In the genomic region with DNA sequence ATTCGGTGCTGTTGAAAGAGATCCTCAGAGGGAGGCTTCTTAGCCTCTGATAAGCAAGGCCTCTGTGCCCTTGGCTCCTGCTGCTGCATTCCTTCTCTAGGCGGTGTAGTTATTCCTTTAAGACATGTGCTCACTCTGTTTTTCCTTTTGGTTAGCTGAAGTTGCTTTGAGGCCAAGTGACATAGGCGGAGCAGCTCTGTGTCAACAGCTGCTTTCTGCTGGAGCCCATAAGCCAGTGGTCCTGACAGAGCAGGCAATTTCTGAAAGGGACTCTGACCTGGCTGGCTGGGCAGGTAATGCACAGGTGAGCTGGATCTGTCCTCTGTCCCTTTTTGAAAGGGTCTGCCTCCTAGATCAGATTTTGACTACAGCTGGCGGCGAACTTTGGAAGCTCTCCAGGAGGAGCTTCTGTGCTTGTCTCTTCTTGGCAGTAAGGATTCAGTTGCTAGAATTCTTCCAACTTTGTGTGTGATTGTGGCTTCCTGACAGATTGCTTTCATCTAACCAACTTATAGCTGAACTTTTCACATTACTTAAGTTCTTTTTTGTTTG, we compare ENCODE assay signal across 10 mouse cellular contexts. TPM values are rescaled to one million over a fixed set of nuclear protein-coding genes. Genes with fewer than 3 reads are reported as not detected.
DNase-seq lines count a peak whose midpoint lies in the region; ATAC-seq lines count a peak whose summit lies in the region.
"Had no signal": no experiment of that assay in that cellular context is flagged by ENCODE, and none has a peak within 500 bp of the region (broad histone marks: within the 10 kb centered on the region; RNA-seq: fewer than 3 reads in every experiment).

No protein-coding gene starts in this region.

- DNase-seq in heart, adult 18-20 months: peak; percentile 79 to 82
- no peak for DNase-seq in heart, embryonic 10.5 days (ENCODE audit: low spot score)
- peak; percentile 81 to 83 for DNase-seq in cerebellum, postnatal 10 days
- DNase-seq in kidney, postnatal 36 days: peak; percentile 56 to 69
- DNase-seq in T-cell, adult 2 months (ENCODE audit: low spot score): no peak

- peaks cover 6% of the 10 kb centered on the region; the same call in 1 of the 2 replicates for H3K36me3 ChIP-seq in heart, embryonic 10.5 days
- H3K36me3 ChIP-seq in heart, embryonic 13.5 days: peaks cover 11% of the 10 kb centered on the region
- H3K36me3 ChIP-seq: hindbrain, embryonic 15.5 days had no signal

- H3K27ac ChIP-seq in heart, embryonic 10.5 days: no peak overlapping the region
- H3K27ac ChIP-seq in heart, embryonic 13.5 days (replicated peaks): peak overlapping the region; percentile 68
- H3K27ac ChIP-seq: hindbrain, embryonic 15.5 days; neural tube, embryonic 13.5 days had no signal

- no peaks in the 10 kb centered on the region for H3K27me3 ChIP-seq in heart, embryonic 10.5 days (ENCODE audit: insufficient read depth, poor library complexity, severe bottlenecking)
- H3K27me3 ChIP-seq in heart, embryonic 13.5 days (replicated peaks): no peaks in the 10 kb centered on the region
- H3K27me3 ChIP-seq: hindbrain, embryonic 15.5 days; neural tube, embryonic 13.5 days had no signal

- peaks cover 9% of the 10 kb centered on the region; the same call in 1 of the 2 replicates for H3K4me1 ChIP-seq in heart, embryonic 10.5 days
- peaks cover 67% of the 10 kb centered on the region for H3K4me1 ChIP-seq in heart, embryonic 13.5 days

- H3K9ac ChIP-seq in heart, embryonic 13.5 days: peak overlapping the region; percentile 10; the same call in 1 of the 2 replicates
- H3K9ac ChIP-seq: hindbrain, embryonic 15.5 days; neural tube, embryonic 13.5 days had no signal

- ATAC-seq in heart, embryonic 13.5 days (ENCODE audit: extremely low read depth, insufficient number of reproducible peaks, low FRiP score, low TSS enrichment): no peak
- peak; percentile 36 for ATAC-seq in megakaryocyte-erythroid progenitor cell, adult 5-6 weeks (replicated peaks; ENCODE audit: low FRiP score, low TSS enrichment, poor library complexity, severe bottlenecking)
- ATAC-seq in granulocyte monocyte progenitor cell, adult 5-6 weeks (replicated peaks; ENCODE audit: poor library complexity, severe bottlenecking): no peak

- H3K4me3 ChIP-seq in heart, embryonic 10.5 days: no peak overlapping the region
- no peak overlapping the region for H3K4me3 ChIP-seq in heart, embryonic 13.5 days
- H3K4me3 ChIP-seq: hindbrain, embryonic 15.5 days; neural tube, embryonic 13.5 days had no signal

- WGBS in heart, embryonic 10.5 days: 50% methylated on average over 5 of the region's 5 CpGs
- WGBS in heart, embryonic 13.5 days: 27% methylated on average over 5 of the region's 5 CpGs

- peak overlapping the region; percentile 3; the same call in 1 of the 2 replicates for H3K4me2 ChIP-seq in heart, embryonic 13.5 days
- H3K4me2 ChIP-seq: hindbrain, embryonic 15.5 days; neural tube, embryonic 13.5 days had no signal

- no peaks in the 10 kb centered on the region for H3K9me3 ChIP-seq in heart, embryonic 10.5 days
- no peaks in the 10 kb centered on the region for H3K9me3 ChIP-seq in heart, embryonic 13.5 days
- H3K9me3 ChIP-seq: hindbrain, embryonic 15.5 days; neural tube, embryonic 13.5 days had no signal

RNA-seq across cellular contexts. Expression of a gene that starts 37.2 kb away (rescaled TPM):
- total RNA-seq in heart, adult 18-20 months (2021): 10 to 100 TPM; 68.3 to 71.9 TPM
- 14.9 and 16.5 TPM in 2 replicates for polyA plus RNA-seq in heart, embryonic 10.5 days (2016; fragmentation: Nextera tagmentation; extraction: Ambion mirVana)
- polyA plus RNA-seq in heart, embryonic 13.5 days (2015; fragmentation: Nextera tagmentation; extraction: Ambion mirVana): 13.6 and 14.3 TPM in 2 replicates
- 26.0 and 27.0 TPM in 2 replicates for total RNA-seq in megakaryocyte-erythroid progenitor cell, adult 5-6 weeks (2014; fragmentation: Nextera tagmentation)
- total RNA-seq in megakaryocyte-erythroid progenitor cell, adult 5-6 weeks (2017): 17.3 and 26.4 TPM in 2 replicates
- 21.7 and 22.0 TPM in 2 replicates for total RNA-seq in granulocyte monocyte progenitor cell, adult 5-6 weeks (2014; fragmentation: Nextera tagmentation)
- 14.0 and 16.4 TPM in 2 replicates for total RNA-seq in granulocyte monocyte progenitor cell, adult 5-6 weeks (2017)

Comparison
In these comparisons a context has a peak if more than half of its experiments do, and no peak if none do; other contexts are left out.
1. DNase-seq: peak in heart, adult 18-20 months (2 of 2), cerebellum, postnatal 10 days (2 of 2) and kidney, postnatal 36 days (2 of 2); none in heart, embryonic 10.5 days (single experiment) and T-cell, adult 2 months (single experiment).